Mouse (Mus musculus): ENCODE measurements around the gene Ndnf. TPM values are rescaled to one million over a fixed set of nuclear protein-coding genes. Genes with fewer than 3 reads are reported as not detected.

Gene Ndnf
- total RNA-seq, 1 experiment, result 1.4 TPM

- in situ Hi-C loops (cut with MboI; ENCODE audit: low sequenced_read_pairs in 2 of 2, unreplicated experiment in 2 of 2), result no loop called here
- TF ChIP-seq ZNF384 (IDR thresholded peaks at IDR 0.05; ENCODE audit: low read depth, low read length), result no peak
- TF ChIP-seq HCFC1 (IDR thresholded peaks at IDR 0.05; ENCODE audit: borderline replicate concordance, insufficient read depth, low read length), result no peak
- TF ChIP-seq CHD2 (IDR thresholded peaks at IDR 0.05; ENCODE audit: low read depth, low read length), result no peak
- no peak for TF ChIP-seq ZC3H11A (IDR thresholded peaks at IDR 0.05; ENCODE audit: borderline replicate concordance, low read depth, low read length)
- no peak for TF ChIP-seq MAFK (IDR thresholded peaks at IDR 0.05; ENCODE audit: insufficient read depth, low read depth, low read length)
Observed at GRCm38 (mm10) chr6:65662050-65662449, 9.3 kb upstream of the Ndnf start.

GRCm38 (mm10) chr6:65663990-65664389 is 7.4 kb upstream of the Ndnf start:
- Histone ChIP-seq H3K4me1 (ENCODE audit: control insufficient read depth in 2 of 2, insufficient read depth in 2 of 2, low read length in 2 of 2, poor library complexity in 1 of 2) (no peaks in the 10 kb centered on the region), H3K36me3 (ENCODE audit: control insufficient read depth, insufficient read depth, low read length, poor library complexity, severe bottlenecking) (no peaks in the 10 kb centered on the region), H3K4me3 (ENCODE audit: insufficient read depth in 1 of 2, low read depth in 1 of 2, low read length in 2 of 2, poor library complexity in 1 of 2, severe bottlenecking in 1 of 2) (no peak overlapping the region), H3K9ac (ENCODE audit: insufficient read depth, low read depth, low read length, poor library complexity, severe bottlenecking) (no peak overlapping the region), H3K27ac (ENCODE audit: insufficient read depth, low read depth, low read length, poor library complexity, severe bottlenecking) (no peak overlapping the region), H3K9me3 (ENCODE audit: control insufficient read depth, insufficient read depth, low read depth, low read length) (no peaks in the 10 kb centered on the region)
- in situ Hi-C loops (cut with MboI; ENCODE audit: low sequenced_read_pairs in 2 of 2, unreplicated experiment in 2 of 2), result no loop called here
- no peak for TF ChIP-seq CHD2 (IDR thresholded peaks at IDR 0.05; ENCODE audit: low read depth, low read length)
- no peak for TF ChIP-seq ZC3H11A (IDR thresholded peaks at IDR 0.05; ENCODE audit: borderline replicate concordance, low read depth, low read length)
- TF ChIP-seq ZNF384 (IDR thresholded peaks at IDR 0.05; ENCODE audit: low read depth, low read length), result no peak
- no peak for TF ChIP-seq HCFC1 (IDR thresholded peaks at IDR 0.05; ENCODE audit: borderline replicate concordance, insufficient read depth, low read length)
- no peak for TF ChIP-seq MAFK (IDR thresholded peaks at IDR 0.05; ENCODE audit: insufficient read depth, low read depth, low read length)
- no peak for DNase-seq (ENCODE audit: low read depth, low spot score)

More at GRCm38 (mm10) chr6:65662050-65662449, 9.3 kb upstream of the Ndnf start:
- H3K9ac ChIP-seq (ENCODE audit: insufficient read depth, low read depth, low read length, poor library complexity, severe bottlenecking), result no peak overlapping the region
- no peak overlapping the region for H3K4me3 ChIP-seq (ENCODE audit: insufficient read depth in 1 of 2, low read depth in 1 of 2, low read length in 2 of 2, poor library complexity in 1 of 2, severe bottlenecking in 1 of 2)
- no peaks in the 10 kb centered on the region for H3K9me3 ChIP-seq (ENCODE audit: control insufficient read depth, insufficient read depth, low read depth, low read length)
- H3K36me3 ChIP-seq (ENCODE audit: control insufficient read depth, insufficient read depth, low read length, poor library complexity, severe bottlenecking), result no peaks in the 10 kb centered on the region
- H3K27ac ChIP-seq (ENCODE audit: insufficient read depth, low read depth, low read length, poor library complexity, severe bottlenecking), result no peak overlapping the region
- H3K4me1 ChIP-seq (ENCODE audit: control insufficient read depth in 2 of 2, insufficient read depth in 2 of 2, low read length in 2 of 2, poor library complexity in 1 of 2), result no peaks in the 10 kb centered on the region
- no peak for DNase-seq (ENCODE audit: low read depth, low spot score)

GRCm38 (mm10) chr6:65666295-65666694 is 5.1 kb upstream of the Ndnf start:
- Histone ChIP-seq H3K9ac (ENCODE audit: insufficient read depth, low read depth, low read length, poor library complexity, severe bottlenecking) (no peak overlapping the region), H3K4me3 (ENCODE audit: insufficient read depth in 1 of 2, low read depth in 1 of 2, low read length in 2 of 2, poor library complexity in 1 of 2, severe bottlenecking in 1 of 2) (no peak overlapping the region), H3K4me1 (ENCODE audit: control insufficient read depth in 2 of 2, insufficient read depth in 2 of 2, low read length in 2 of 2, poor library complexity in 1 of 2) (no peaks in the 10 kb centered on the region), H3K9me3 (ENCODE audit: control insufficient read depth, insufficient read depth, low read depth, low read length) (no peaks in the 10 kb centered on the region), H3K36me3 (ENCODE audit: control insufficient read depth, insufficient read depth, low read length, poor library complexity, severe bottlenecking) (no peaks in the 10 kb centered on the region), H3K27ac (ENCODE audit: insufficient read depth, low read depth, low read length, poor library complexity, severe bottlenecking) (no peak overlapping the region)
- DNase-seq (ENCODE audit: low read depth, low spot score), result no peak
- in situ Hi-C loops (cut with MboI; ENCODE audit: low sequenced_read_pairs in 2 of 2, unreplicated experiment in 2 of 2), result no loop called here
- TF ChIP-seq HCFC1 (IDR thresholded peaks at IDR 0.05; ENCODE audit: borderline replicate concordance, insufficient read depth, low read length), result no peak
- no peak for TF ChIP-seq ZC3H11A (IDR thresholded peaks at IDR 0.05; ENCODE audit: borderline replicate concordance, low read depth, low read length)
- no peak for TF ChIP-seq MAFK (IDR thresholded peaks at IDR 0.05; ENCODE audit: insufficient read depth, low read depth, low read length)
- TF ChIP-seq ZNF384 (IDR thresholded peaks at IDR 0.05; ENCODE audit: low read depth, low read length), result no peak
- no peak for TF ChIP-seq CHD2 (IDR thresholded peaks at IDR 0.05; ENCODE audit: low read depth, low read length)

- no peaks in the 10 kb centered on the region for H3K36me3 ChIP-seq (ENCODE audit: control insufficient read depth, insufficient read depth, low read length, poor library complexity, severe bottlenecking)
- no peak overlapping the region for H3K9ac ChIP-seq (ENCODE audit: insufficient read depth, low read depth, low read length, poor library complexity, severe bottlenecking)
- DNase-seq (ENCODE audit: low read depth, low spot score), result no peak
- no peak for TF ChIP-seq HCFC1 (IDR thresholded peaks at IDR 0.05; ENCODE audit: borderline replicate concordance, insufficient read depth, low read length)
- TF ChIP-seq CHD2 (IDR thresholded peaks at IDR 0.05; ENCODE audit: low read depth, low read length), result no peak
- TF ChIP-seq ZNF384 (IDR thresholded peaks at IDR 0.05; ENCODE audit: low read depth, low read length), result no peak
- TF ChIP-seq MAFK (IDR thresholded peaks at IDR 0.05; ENCODE audit: insufficient read depth, low read depth, low read length), result no peak
- TF ChIP-seq ZC3H11A (IDR thresholded peaks at IDR 0.05; ENCODE audit: borderline replicate concordance, low read depth, low read length), result no peak
- H3K4me3 ChIP-seq (ENCODE audit: insufficient read depth in 1 of 2, low read depth in 1 of 2, low read length in 2 of 2, poor library complexity in 1 of 2, severe bottlenecking in 1 of 2), result no peak overlapping the region
- H3K4me1 ChIP-seq (ENCODE audit: control insufficient read depth in 2 of 2, insufficient read depth in 2 of 2, low read length in 2 of 2, poor library complexity in 1 of 2), result no peaks in the 10 kb centered on the region; a peak in 1 of 4 replicates
- no peak overlapping the region for H3K27ac ChIP-seq (ENCODE audit: insufficient read depth, low read depth, low read length, poor library complexity, severe bottlenecking)
- no peaks in the 10 kb centered on the region for H3K9me3 ChIP-seq (ENCODE audit: control insufficient read depth, insufficient read depth, low read depth, low read length)
- in situ Hi-C loops (cut with MboI; ENCODE audit: low sequenced_read_pairs in 2 of 2, unreplicated experiment in 2 of 2), result no loop called here
Observed at GRCm38 (mm10) chr6:65669971-65670370, 1.4 kb upstream of the Ndnf start.

- no peak overlapping the region for H3K27ac ChIP-seq (ENCODE audit: insufficient read depth, low read depth, low read length, poor library complexity, severe bottlenecking)
- peak; percentile 6 for DNase-seq (ENCODE audit: low read depth, low spot score)
- TF ChIP-seq HCFC1 (IDR thresholded peaks at IDR 0.05; ENCODE audit: borderline replicate concordance, insufficient read depth, low read length), result no peak
- H3K9ac ChIP-seq (ENCODE audit: insufficient read depth, low read depth, low read length, poor library complexity, severe bottlenecking), result no peak overlapping the region
- H3K4me1 ChIP-seq (ENCODE audit: control insufficient read depth in 2 of 2, insufficient read depth in 2 of 2, low read length in 2 of 2, poor library complexity in 1 of 2), result no peaks in the 10 kb centered on the region; a peak in 1 of 4 replicates
- peak overlapping the region; percentile 69 to 82; a peak in 2 of 4 replicates for H3K4me3 ChIP-seq (ENCODE audit: insufficient read depth in 1 of 2, low read depth in 1 of 2, low read length in 2 of 2, poor library complexity in 1 of 2, severe bottlenecking in 1 of 2)
- no peaks in the 10 kb centered on the region for H3K36me3 ChIP-seq (ENCODE audit: control insufficient read depth, insufficient read depth, low read length, poor library complexity, severe bottlenecking)
- no peaks in the 10 kb centered on the region for H3K9me3 ChIP-seq (ENCODE audit: control insufficient read depth, insufficient read depth, low read depth, low read length)
- in situ Hi-C loops (cut with MboI; ENCODE audit: low sequenced_read_pairs in 2 of 2, unreplicated experiment in 2 of 2), result no loop called here
Observed at GRCm38 (mm10) chr6:65670981-65671411, 394 bp upstream of the Ndnf start.

Measured in ES-E14 (cell line).